Mouse (Mus musculus): ENCODE results near the gene Arid3b. TPM values are rescaled to one million over a fixed set of nuclear protein-coding genes. Genes with fewer than 3 reads are reported as not detected.

Gene Arid3b
- total and polyA plus RNA-seq, 3 experiments, result 16.7 to 105 (median 33.4) TPM

DNA sequence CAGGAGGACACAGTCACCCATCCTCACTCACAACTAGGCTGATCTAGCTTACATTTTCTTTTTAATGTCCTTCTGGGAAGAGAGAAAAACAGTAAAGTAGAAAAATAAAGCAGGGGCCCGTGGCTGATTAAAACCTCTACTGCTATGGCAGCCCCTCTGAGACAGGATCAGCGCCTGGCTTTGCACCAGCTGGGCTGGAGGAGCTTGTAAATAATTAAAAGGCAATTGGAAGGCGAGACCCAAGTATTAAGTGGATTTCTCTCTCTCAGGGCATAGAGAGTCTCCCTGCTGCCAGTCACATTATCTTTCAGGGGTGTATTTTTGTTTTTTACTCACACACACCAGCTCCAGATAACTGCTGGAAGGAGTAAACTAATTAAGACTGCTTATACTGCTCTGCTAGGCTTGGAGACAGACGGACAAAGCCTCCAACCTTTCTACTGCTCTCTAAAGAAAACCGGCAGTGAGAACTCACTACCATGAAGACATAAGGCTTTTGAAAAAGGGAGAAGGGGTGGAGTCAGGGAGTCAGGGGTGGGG lies 27.8 kb downstream of the Arid3b start:
- Histone ChIP-seq H3K4me2 (ENCODE audit: insufficient read depth, low read depth, poor library complexity, severe bottlenecking) (no peak overlapping the region), H3K27me3 (replicated peaks) (no peaks in the 10 kb centered on the region), H3K9ac (ENCODE audit: insufficient read depth, low read depth) (no peak overlapping the region), H3K79me2 (replicated peaks; ENCODE audit: control insufficient read depth, extremely low read depth, insufficient read depth, poor library complexity, severe bottlenecking) (peaks cover 48% of the 10 kb centered on the region), H3K4me3 (replicated peaks in 1 of 3; ENCODE audit: low read depth in 2 of 3, low read length in 2 of 3, poor library complexity in 1 of 3) (no peak overlapping the region), H3K36me3 (replicated peaks in 1 of 2; ENCODE audit: control insufficient read depth in 1 of 2, insufficient read depth in 1 of 2, low read length in 1 of 2) (peaks cover 38 to 75% of the 10 kb centered on the region in 2 experiments), H3K27ac (ENCODE audit: insufficient read depth, low read depth) (no peak overlapping the region), H3K9me3 (replicated peaks; ENCODE audit: low read length) (no peaks in the 10 kb centered on the region), H3K4me1 (ENCODE audit: control insufficient read depth in 1 of 2, insufficient read depth in 2 of 2) (peaks cover 38 to 99% of the 10 kb centered on the region in 2 experiments)
- dilution Hi-C loops (cut with MboI; ENCODE audit: extremely low pct_ligation_motif_present, extremely low pct_unique_long_range_greater_than_20kb, low sequenced_read_pairs), result no loop called here
- in situ Hi-C loops (cut with MboI; ENCODE audit: low pct_ligation_motif_present, low pct_unique_long_range_greater_than_20kb, low sequenced_read_pairs), result loop anchor here (25.0 kb wide), 1 partner anchor 453 kb away; the partner anchor contains the start of gene Stoml1
- DNase-seq (ENCODE audit: extremely low read depth), result no peak
- TF ChIP-seq ELF1 (IDR thresholded peaks at IDR 0.05; ENCODE audit: low read depth, low read length), result no peak
- no peak for TF ChIP-seq SIN3A (IDR thresholded peaks at IDR 0.05; ENCODE audit: low read length)
- no peak for TF ChIP-seq POLR2AphosphoS2 (IDR thresholded peaks at IDR 0.05; ENCODE audit: low read depth, low read length)
- TF ChIP-seq MEF2A (IDR thresholded peaks at IDR 0.05; ENCODE audit: borderline replicate concordance, low read depth, low read length), result no peak
- no peak for TF ChIP-seq PAX5 (IDR thresholded peaks at IDR 0.05; ENCODE audit: low read length)
- TF ChIP-seq ZMIZ1 (IDR thresholded peaks at IDR 0.05; ENCODE audit: low read depth, low read length), result no peak
- no peak for TF ChIP-seq EP300 (IDR thresholded peaks at IDR 0.05; ENCODE audit: low read length)
- TF ChIP-seq HCFC1 (IDR thresholded peaks at IDR 0.05; ENCODE audit: low read depth, low read length), result no peak
- no peak for TF ChIP-seq USF2 (conservative IDR thresholded peaks at IDR 0.05; ENCODE audit: low read depth, low read length)
- no peak for TF ChIP-seq TCF12 (IDR thresholded peaks at IDR 0.05; ENCODE audit: low read depth, low read length)

DNA sequence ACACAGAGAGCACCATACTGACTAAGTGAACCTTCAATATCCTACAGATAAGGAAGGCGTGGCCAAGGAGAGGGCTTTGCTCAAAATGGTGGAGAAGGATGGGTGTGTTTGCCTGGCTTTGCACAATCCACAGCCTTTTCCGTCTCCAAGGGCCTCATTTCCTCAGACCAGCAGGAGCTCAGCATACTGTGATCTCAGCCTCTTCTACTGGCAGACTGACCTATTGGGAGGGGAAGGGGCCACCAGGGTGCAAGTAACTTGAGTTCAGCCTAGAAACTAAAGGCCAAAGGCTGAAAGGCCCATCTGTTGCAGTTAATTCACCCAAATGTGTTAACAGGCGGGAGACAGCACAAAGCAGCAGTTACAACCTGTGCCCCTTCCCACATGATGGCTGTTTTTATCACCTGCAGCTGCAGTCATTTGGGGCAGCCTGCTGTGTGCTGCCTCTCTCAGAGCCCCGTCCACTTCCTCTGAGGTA lies 29.4 kb downstream of the Arid3b start:
- no peak for TF ChIP-seq POLR2A (IDR thresholded peaks at IDR 0.05; ENCODE audit: low read depth, low read length)
- no peak for TF ChIP-seq E2F4 (IDR thresholded peaks at IDR 0.05; ENCODE audit: insufficient replicate concordance, low read depth, low read length)
- TF ChIP-seq SMC3 (IDR thresholded peaks at IDR 0.05; ENCODE audit: low read depth, low read length), result no peak
- no peak for TF ChIP-seq CHD1 (IDR thresholded peaks at IDR 0.05; ENCODE audit: low read depth, low read length)
- no peak for TF ChIP-seq ZC3H11A (IDR thresholded peaks at IDR 0.05; ENCODE audit: low read depth, low read length)
- TF ChIP-seq KAT2A (IDR thresholded peaks at IDR 0.05; ENCODE audit: insufficient replicate concordance, low read length), result no peak
- no peak for TF ChIP-seq ZMIZ1 (IDR thresholded peaks at IDR 0.05; ENCODE audit: low read depth, low read length)
- no peak for TF ChIP-seq ETS1 (conservative IDR thresholded peaks at IDR 0.05; ENCODE audit: low read depth, low read length)
- no peak for TF ChIP-seq MAX (IDR thresholded peaks at IDR 0.05; ENCODE audit: low read length)
- no peak for TF ChIP-seq ELF1 (IDR thresholded peaks at IDR 0.05; ENCODE audit: low read depth, low read length)
- TF ChIP-seq EP300 (IDR thresholded peaks at IDR 0.05; ENCODE audit: low read length), result no peak
- TF ChIP-seq SIN3A (IDR thresholded peaks at IDR 0.05; ENCODE audit: low read length), result no peak
- no peak for TF ChIP-seq MAFK (IDR thresholded peaks at IDR 0.05; ENCODE audit: insufficient replicate concordance, low read length)
- TF ChIP-seq ZNF384 (IDR thresholded peaks at IDR 0.05; ENCODE audit: low read depth, low read length), result no peak
- TF ChIP-seq ZKSCAN1 (IDR thresholded peaks at IDR 0.05; ENCODE audit: borderline replicate concordance, low read depth, low read length), result no peak
- no peak for TF ChIP-seq MAZ (IDR thresholded peaks at IDR 0.05; ENCODE audit: low read depth, low read length)
- TF ChIP-seq HCFC1 (IDR thresholded peaks at IDR 0.05; ENCODE audit: low read depth, low read length), result no peak
- H3K4me3 ChIP-seq (replicated peaks in 1 of 3; ENCODE audit: low read depth in 2 of 3, low read length in 2 of 3, poor library complexity in 1 of 3), result no peak overlapping the region
- H3K27me3 ChIP-seq (replicated peaks), result no peaks in the 10 kb centered on the region
- peak overlapping the region; percentile 42; the same call in 1 of the 2 replicates for H3K4me2 ChIP-seq (ENCODE audit: insufficient read depth, low read depth, poor library complexity, severe bottlenecking)
- peak overlapping the region; percentile 42; the same call in 1 of the 2 replicates for H3K9ac ChIP-seq (ENCODE audit: insufficient read depth, low read depth)
- no peak for DNase-seq (ENCODE audit: extremely low read depth)
- H3K36me3 ChIP-seq (replicated peaks in 1 of 2; ENCODE audit: control insufficient read depth in 1 of 2, insufficient read depth in 1 of 2, low read length in 1 of 2), result peaks cover 46 to 79% of the 10 kb centered on the region in 2 experiments
- in situ Hi-C loops (cut with MboI; ENCODE audit: low pct_ligation_motif_present, low pct_unique_long_range_greater_than_20kb, low sequenced_read_pairs), result loop anchor here (25.0 kb wide), 1 partner anchor 455 kb away; the partner anchor contains the start of gene Stoml1
- H3K79me2 ChIP-seq (replicated peaks; ENCODE audit: control insufficient read depth, extremely low read depth, insufficient read depth, poor library complexity, severe bottlenecking), result peaks cover 35% of the 10 kb centered on the region
- H3K27ac ChIP-seq (ENCODE audit: insufficient read depth, low read depth), result peak overlapping the region; percentile 89
- dilution Hi-C loops (cut with MboI; ENCODE audit: extremely low pct_ligation_motif_present, extremely low pct_unique_long_range_greater_than_20kb, low sequenced_read_pairs), result no loop called here
- H3K9me3 ChIP-seq (replicated peaks; ENCODE audit: low read length), result no peaks in the 10 kb centered on the region
- H3K4me1 ChIP-seq (ENCODE audit: control insufficient read depth in 1 of 2, insufficient read depth in 2 of 2), result peaks cover 28 to 99% of the 10 kb centered on the region in 2 experiments
